Mouse (Mus musculus): ENCODE measurements around the gene Ngef. TPM values are rescaled to one million over a fixed set of nuclear protein-coding genes. Genes with fewer than 3 reads are reported as not detected.

Ngef gene
- polyA plus RNA-seq (2015; fragmentation: Nextera tagmentation; extraction: Ambion mirVana) = 2.4 and 3.0 TPM in 2 replicates

GRCm38 (mm10) chr1:87573800-87574215, at the start of gene Ngef:
Ngef (minus strand) TSS chr1:87573870.
- no peaks in the 10 kb centered on the region for H3K36me3 ChIP-seq
- no peaks in the 10 kb centered on the region for H3K27me3 ChIP-seq
- no peaks in the 10 kb centered on the region for H3K9me3 ChIP-seq
- peaks cover 18% of the 10 kb centered on the region for H3K4me1 ChIP-seq
- ATAC-seq (ENCODE audit: insufficient number of reproducible peaks, low FRiP score, low TSS enrichment, low read depth) = no peak
- WGBS = 56% methylated on average over 6 of the region's 6 CpGs
- H3K27ac ChIP-seq = no peak within 1 kb of the TSS
- H3K9ac ChIP-seq = no peak within 1 kb of the TSS
- no peak within 1 kb of the TSS for H3K4me3 ChIP-seq
- H3K4me2 ChIP-seq = no peak within 1 kb of the TSS

- WGBS = 67% methylated on average over 3 of the region's 3 CpGs
- Histone ChIP-seq H3K9ac (no peak overlapping the region), H3K27ac (no peak overlapping the region), H3K27me3 (no peaks in the 10 kb centered on the region), H3K4me2 (no peak overlapping the region), H3K4me1 (no peaks in the 10 kb centered on the region), H3K9me3 (no peaks in the 10 kb centered on the region), H3K4me3 (peak overlapping the region; percentile 4; the same call in 1 of the 2 replicates), H3K36me3 (no peaks in the 10 kb centered on the region)
- ATAC-seq (ENCODE audit: insufficient number of reproducible peaks, low FRiP score, low TSS enrichment, low read depth) = no peak
Measured at GRCm38 (mm10) chr1:87621858-87622279, 48.2 kb upstream of the Ngef start.

- Histone ChIP-seq H3K9me3 (no peaks in the 10 kb centered on the region), H3K27ac (no peak overlapping the region), H3K27me3 (no peaks in the 10 kb centered on the region), H3K9ac (no peak overlapping the region), H3K4me2 (no peak overlapping the region), H3K4me3 (peak overlapping the region; percentile 16), H3K4me1 (no peaks in the 10 kb centered on the region), H3K36me3 (no peaks in the 10 kb centered on the region)
- 82% methylated on average over 9 of the region's 9 CpGs for WGBS
- ATAC-seq (ENCODE audit: insufficient number of reproducible peaks, low FRiP score, low TSS enrichment, low read depth) = no peak
Measured at GRCm38 (mm10) chr1:87621146-87621857, 47.6 kb upstream of the Ngef start.

- H3K4me1 ChIP-seq = no peaks in the 10 kb centered on the region
- no peak overlapping the region for H3K27ac ChIP-seq
- no peak for ATAC-seq (ENCODE audit: insufficient number of reproducible peaks, low FRiP score, low TSS enrichment, low read depth)
- WGBS = 72% methylated on average over 6 of the region's 6 CpGs
- no peak overlapping the region for H3K9ac ChIP-seq
- H3K9me3 ChIP-seq = no peaks in the 10 kb centered on the region
- peak overlapping the region; percentile 16 for H3K4me3 ChIP-seq
- H3K36me3 ChIP-seq = no peaks in the 10 kb centered on the region
- 0 out of 2 replicates have a peak overlapping the region, but pooled peaks have one; percentile 10 for H3K4me2 ChIP-seq
- H3K27me3 ChIP-seq = no peaks in the 10 kb centered on the region
Measured at GRCm38 (mm10) chr1:87620693-87621092, 47.0 kb upstream of the Ngef start.

GRCm38 (mm10) chr1:87620211-87620668, 46.6 kb upstream of the Ngef start, which contains the start of gene Inpp5d:
Inpp5d (plus strand) TSS chr1:87620312.
- WGBS = 75% methylated on average over 12 of the region's 12 CpGs
- Histone ChIP-seq H3K9me3 (no peaks in the 10 kb centered on the region), H3K27me3 (no peaks in the 10 kb centered on the region), H3K4me3 (peak within 1 kb of the TSS; percentile 16), H3K4me1 (no peaks in the 10 kb centered on the region), H3K4me2 (0 out of 2 replicates have a peak within 1 kb of the TSS, but pooled peaks have one; percentile 10), H3K36me3 (no peaks in the 10 kb centered on the region), H3K27ac (0 out of 2 replicates have a peak within 1 kb of the TSS, but pooled peaks have one; percentile 23), H3K9ac (no peak within 1 kb of the TSS)
- ATAC-seq (ENCODE audit: insufficient number of reproducible peaks, low FRiP score, low TSS enrichment, low read depth) = no peak

DNA sequence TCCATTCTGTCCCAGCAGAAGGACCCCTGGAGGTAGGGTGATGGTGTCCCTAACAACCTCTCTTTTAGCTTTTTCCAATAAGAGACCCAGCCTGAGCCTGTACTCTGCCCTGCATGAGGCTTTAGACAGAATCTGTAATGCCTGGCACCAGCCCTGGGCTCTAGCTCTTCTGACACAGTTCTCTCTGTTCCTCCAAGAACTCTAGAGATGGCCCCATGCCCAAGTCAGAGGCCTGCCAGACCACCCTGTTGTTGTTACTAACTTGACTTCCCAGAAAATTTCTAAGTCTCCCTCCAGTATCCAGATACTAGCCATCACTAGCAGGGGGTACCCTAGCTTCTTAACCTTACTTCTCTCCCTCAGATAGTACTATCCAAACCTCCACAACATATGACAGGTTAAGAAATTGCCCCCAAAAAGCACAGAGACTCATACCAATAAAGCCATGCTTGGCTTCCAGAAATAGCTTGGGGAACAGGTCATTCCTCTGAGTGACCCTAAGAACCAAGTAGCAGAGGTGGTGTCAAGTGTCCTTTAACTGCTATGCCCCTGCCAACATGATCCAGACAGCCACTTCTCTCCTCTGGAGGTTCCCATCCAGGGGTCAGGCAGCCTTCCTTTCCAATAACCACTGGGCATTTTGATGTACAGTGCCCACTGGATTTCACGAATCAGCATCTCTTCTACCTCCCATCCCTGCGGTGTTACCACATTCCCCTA, 41.1 kb upstream of the Ngef start:
- WGBS = 74% methylated on average over 2 of the region's 2 CpGs
- ATAC-seq (ENCODE audit: insufficient number of reproducible peaks, low FRiP score, low TSS enrichment, low read depth) = no peak

GRCm38 (mm10) chr1:87608416-87609046, 34.9 kb upstream of the Ngef start:
- Histone ChIP-seq H3K4me2 (no peak overlapping the region), H3K4me1 (no peaks in the 10 kb centered on the region), H3K9ac (no peak overlapping the region), H3K9me3 (no peaks in the 10 kb centered on the region), H3K36me3 (no peaks in the 10 kb centered on the region), H3K27me3 (no peaks in the 10 kb centered on the region), H3K27ac (no peak overlapping the region), H3K4me3 (no peak overlapping the region)
- WGBS = 38% methylated on average over 7 of the region's 7 CpGs
- no peak for ATAC-seq (ENCODE audit: insufficient number of reproducible peaks, low FRiP score, low TSS enrichment, low read depth)

More for the DNA sequence above, 41.1 kb upstream of the Ngef start:
- Histone ChIP-seq H3K4me2 (no peak overlapping the region), H3K9me3 (no peaks in the 10 kb centered on the region), H3K36me3 (no peaks in the 10 kb centered on the region), H3K4me3 (no peak overlapping the region), H3K9ac (no peak overlapping the region), H3K27me3 (0 out of 2 replicates have a peak, but pooled peaks cover 2% of the 10 kb centered on the region), H3K27ac (no peak overlapping the region), H3K4me1 (no peaks in the 10 kb centered on the region)

- no peak overlapping the region for H3K4me3 ChIP-seq
- no peaks in the 10 kb centered on the region for H3K27me3 ChIP-seq
- 73% methylated on average over 21 of the region's 21 CpGs for WGBS
- no peaks in the 10 kb centered on the region for H3K36me3 ChIP-seq
- H3K4me1 ChIP-seq = no peaks in the 10 kb centered on the region
- no peaks in the 10 kb centered on the region for H3K9me3 ChIP-seq
- no peak overlapping the region for H3K27ac ChIP-seq
- H3K4me2 ChIP-seq = no peak overlapping the region
- no peak overlapping the region for H3K9ac ChIP-seq
- ATAC-seq (ENCODE audit: insufficient number of reproducible peaks, low FRiP score, low TSS enrichment, low read depth) = no peak
Measured at GRCm38 (mm10) chr1:87607385-87608091, 33.9 kb upstream of the Ngef start.

DNA sequence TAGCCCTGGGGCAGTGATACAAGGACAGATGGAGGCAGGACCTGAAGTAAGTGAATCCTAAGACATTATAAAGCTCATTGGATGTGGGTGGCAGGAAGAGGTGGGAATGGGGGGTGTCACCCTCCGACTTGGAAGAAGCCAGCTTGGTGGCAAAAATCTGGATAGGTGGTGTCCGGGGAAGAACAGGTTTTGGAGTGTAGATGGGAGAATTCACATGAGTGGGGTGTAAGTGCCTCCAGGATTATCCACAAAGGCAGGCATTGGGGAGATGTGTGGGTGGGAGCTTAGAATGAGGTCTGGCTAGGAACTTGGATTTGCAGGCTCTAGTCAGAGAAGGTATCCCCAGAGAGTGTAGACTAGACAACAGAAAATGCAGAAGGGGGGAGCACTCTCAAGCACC, 31.6 kb upstream of the Ngef start:
- ATAC-seq (ENCODE audit: insufficient number of reproducible peaks, low FRiP score, low TSS enrichment, low read depth) = no peak
- WGBS = 68% methylated on average over 2 of the region's 2 CpGs
- no peak overlapping the region for H3K4me3 ChIP-seq

DNA sequence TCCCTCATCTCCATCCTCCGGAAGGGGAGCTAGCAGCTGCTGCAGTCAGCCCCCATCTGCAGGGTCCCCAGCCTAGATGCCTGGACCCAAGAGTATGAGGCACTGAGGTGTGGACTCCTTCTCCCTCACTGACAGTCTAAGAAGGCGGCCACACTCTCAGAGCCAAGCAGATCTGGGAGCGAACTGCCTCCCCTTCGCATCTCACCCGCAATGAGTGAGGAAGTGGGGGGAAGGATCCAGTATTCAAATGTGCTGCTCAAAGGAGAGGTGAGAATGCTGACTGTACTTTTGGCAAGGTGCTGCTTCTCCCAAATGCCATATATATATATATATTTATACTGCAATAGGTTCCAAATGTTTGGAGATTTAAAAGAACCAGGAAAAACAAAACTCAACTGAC, 29.7 kb upstream of the Ngef start:
- Histone ChIP-seq H3K4me1 (no peaks in the 10 kb centered on the region), H3K36me3 (no peaks in the 10 kb centered on the region), H3K27me3 (no peaks in the 10 kb centered on the region), H3K27ac (no peak overlapping the region), H3K9ac (no peak overlapping the region), H3K9me3 (no peaks in the 10 kb centered on the region), H3K4me3 (no peak overlapping the region), H3K4me2 (no peak overlapping the region)
- WGBS = 85% methylated on average over 5 of the region's 5 CpGs
- ATAC-seq (ENCODE audit: insufficient number of reproducible peaks, low FRiP score, low TSS enrichment, low read depth) = no peak

More for the DNA sequence above, 31.6 kb upstream of the Ngef start:
- H3K9ac ChIP-seq = no peak overlapping the region
- H3K36me3 ChIP-seq = no peaks in the 10 kb centered on the region
- no peaks in the 10 kb centered on the region for H3K27me3 ChIP-seq
- H3K27ac ChIP-seq = no peak overlapping the region
- no peak overlapping the region for H3K4me2 ChIP-seq
- no peaks in the 10 kb centered on the region for H3K9me3 ChIP-seq
- no peaks in the 10 kb centered on the region for H3K4me1 ChIP-seq

DNA sequence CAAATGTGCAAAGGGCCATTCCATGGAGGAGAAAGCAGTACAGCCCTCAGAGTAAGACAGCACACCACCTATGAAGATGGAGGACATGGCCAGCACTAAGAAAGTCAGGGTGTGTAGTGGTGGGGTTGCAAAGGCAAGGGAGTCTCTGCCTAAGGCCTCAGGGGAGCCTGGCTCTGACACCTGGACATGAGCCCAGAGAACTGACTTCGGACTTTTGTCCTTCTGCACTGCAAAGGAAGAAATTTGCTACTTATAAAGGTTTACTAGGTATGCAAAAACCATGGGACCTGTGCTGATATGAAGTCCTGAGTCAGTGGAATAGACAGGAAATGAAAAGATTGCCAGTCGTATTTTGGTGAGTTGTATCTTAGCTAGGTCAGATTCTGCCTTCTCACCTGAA, 28.1 kb upstream of the Ngef start:
- ATAC-seq (ENCODE audit: insufficient number of reproducible peaks, low FRiP score, low TSS enrichment, low read depth) = no peak
- H3K36me3 ChIP-seq = no peaks in the 10 kb centered on the region
- H3K4me2 ChIP-seq = no peak overlapping the region
- H3K27me3 ChIP-seq = no peaks in the 10 kb centered on the region
- H3K27ac ChIP-seq = no peak overlapping the region
- no peak overlapping the region for H3K9ac ChIP-seq
- no peaks in the 10 kb centered on the region for H3K4me1 ChIP-seq
- H3K4me3 ChIP-seq = no peak overlapping the region
- H3K9me3 ChIP-seq = no peaks in the 10 kb centered on the region
- 69% methylated on average over 2 of the region's 2 CpGs for WGBS
